Mouse (Mus musculus) heart, adult 9 months (tissue): ENCODE measurements around the gene Unc13a.

Experiments used
- DNase-seq, 2 experiments: peaks; one replicate each; pipeline ENCODE4 v3.0.0; 2022; ENCODE audit warnings: low spot score in 2 of 2

The Unc13a gene

GRCm38 (mm10) chr8:71588762-71589161 is 82.8 kb downstream of the Unc13a start:
- DNase-seq = no peak

- DNase-seq = no peak
Measured at GRCm38 (mm10) chr8:71586891-71587290, 84.7 kb downstream of the Unc13a start.

- DNase-seq = no peak
Measured at GRCm38 (mm10) chr8:71580201-71580600, 91.4 kb downstream of the Unc13a start.

GRCm38 (mm10) chr8:71579476-71579875 is 92.1 kb downstream of the Unc13a start:
- peak; percentile 67 for DNase-seq

- DNase-seq = no peak
Measured at GRCm38 (mm10) chr8:71579009-71579408, 92.5 kb downstream of the Unc13a start.

GRCm38 (mm10) chr8:71577856-71578387 is 93.6 kb downstream of the Unc13a start:
- no peak for DNase-seq

GRCm38 (mm10) chr8:71575020-71575419 is 96.5 kb downstream of the Unc13a start:
- DNase-seq = no peak

GRCm38 (mm10) chr8:71574426-71574825 is 97.1 kb downstream of the Unc13a start:
- no peak for DNase-seq
